Mouse (Mus musculus) liver, embryonic 14.5 days (tissue): ENCODE results near the gene Cyp2d9.

Experiments used
- CTCF ChIP-seq: IDR thresholded peaks from 2 replicates; pipeline ENCODE4 v1.5.1; 2016; ENCODE audit warnings: antibody characterized with exemption, low read depth, control low read depth
- EP300 ChIP-seq: IDR thresholded peaks from 2 replicates; pipeline ENCODE4 v1.6.1; 2016; ENCODE audit warnings: antibody characterized with exemption, low read depth

DNA sequence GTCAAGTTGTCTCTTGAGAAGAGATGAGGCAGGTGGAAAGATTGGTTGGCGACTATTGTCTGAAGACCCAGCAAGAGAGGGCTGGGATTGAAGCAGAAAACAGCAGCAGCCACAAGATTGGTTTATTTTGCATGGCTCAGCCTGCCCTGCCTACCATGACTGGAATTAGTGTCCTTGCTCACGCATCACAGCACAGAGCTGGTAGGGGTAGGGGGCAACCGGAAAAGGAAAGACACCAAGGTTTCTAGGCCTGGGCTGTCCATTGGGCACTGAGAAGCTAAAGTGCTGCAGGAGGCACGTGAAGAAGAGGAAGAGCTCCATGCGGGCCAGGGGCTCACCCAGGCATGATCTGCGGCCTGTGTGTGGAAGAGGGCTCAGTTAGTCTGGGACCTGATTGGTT, 30.5 kb upstream of the Cyp2d9 start:
- TF ChIP-seq EP300 (no peak), CTCF (no peak)
